Mouse (Mus musculus): ENCODE measurements at regions not wholly inside any gene's neighbourhood (a gene's known extent, or its start where the extent isn't known, plus 50 kb on each side); places are given as distances from the start of the nearest gene placed in this dataset.

DNA sequence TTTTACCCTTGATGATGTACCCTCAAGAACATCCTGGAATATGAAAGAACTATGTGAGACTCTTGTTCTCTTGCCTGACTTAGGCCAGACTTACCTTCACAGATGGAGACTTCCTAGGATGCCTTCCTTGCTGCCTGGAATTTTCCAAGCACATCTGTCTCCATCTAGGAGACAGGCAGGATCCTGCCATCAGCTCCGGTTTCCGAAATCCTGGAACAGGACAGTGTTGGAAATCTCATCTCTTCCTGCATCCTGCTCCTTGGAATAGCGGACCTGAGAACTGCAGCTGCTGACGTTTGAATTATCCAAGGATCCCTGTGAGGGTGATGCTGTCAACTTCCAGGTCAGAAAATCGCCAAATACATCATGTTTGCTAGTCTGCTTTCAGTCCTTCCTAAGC is 77.0 kb upstream of the Irx3 start:
- ATAC-seq (replicated peaks; ENCODE audit: low FRiP score, low TSS enrichment, low read depth) (no peak), DNase-seq (ENCODE audit: low spot score) (no peak)
- H3K4me2 ChIP-seq (ENCODE audit: low read length) = no peak overlapping the region
- H3K4me3 ChIP-seq (ENCODE audit: low read depth, low read length) = no peak overlapping the region
- H3K9me3 ChIP-seq (ENCODE audit: control insufficient read depth, low read length) = no peaks in the 10 kb centered on the region
- H3K36me3 ChIP-seq (ENCODE audit: control insufficient read depth, insufficient read depth, low read length) = no peaks in the 10 kb centered on the region
- 73% methylated on average over 5 of the region's 5 CpGs for WGBS
- H3K4me1 ChIP-seq (replicated peaks; ENCODE audit: control insufficient read depth, insufficient read depth, low read length) = no peaks in the 10 kb centered on the region
- no peak overlapping the region for H3K9ac ChIP-seq (ENCODE audit: low read length)
- H3K27ac ChIP-seq (ENCODE audit: low read depth) = no peak overlapping the region
- H3K27me3 ChIP-seq (replicated peaks; ENCODE audit: control insufficient read depth, insufficient read depth, low read length) = peaks cover 14% of the 10 kb centered on the region

GRCm38 (mm10) chr8:91876161-91876560 is 74.3 kb upstream of the Irx3 start:
- DNase-seq (ENCODE audit: low spot score) = no peak
- Histone ChIP-seq H3K27me3 (replicated peaks; ENCODE audit: control insufficient read depth, insufficient read depth, low read length) (peaks cover 30% of the 10 kb centered on the region), H3K4me1 (replicated peaks; ENCODE audit: control insufficient read depth, insufficient read depth, low read length) (no peaks in the 10 kb centered on the region)

GRCm38 (mm10) chr8:91873232-91873631 is 71.4 kb upstream of the Irx3 start:
- Histone ChIP-seq H3K4me3 (ENCODE audit: low read depth, low read length) (no peak overlapping the region), H3K9ac (ENCODE audit: low read length) (no peak overlapping the region), H3K36me3 (ENCODE audit: control insufficient read depth, insufficient read depth, low read length) (no peaks in the 10 kb centered on the region), H3K27me3 (replicated peaks; ENCODE audit: control insufficient read depth, insufficient read depth, low read length) (peaks cover 31% of the 10 kb centered on the region), H3K9me3 (ENCODE audit: control insufficient read depth, low read length) (no peaks in the 10 kb centered on the region), H3K4me2 (ENCODE audit: low read length) (no peak overlapping the region), H3K27ac (ENCODE audit: low read depth) (no peak overlapping the region), H3K4me1 (replicated peaks; ENCODE audit: control insufficient read depth, insufficient read depth, low read length) (no peaks in the 10 kb centered on the region)
- DNase-seq (ENCODE audit: low spot score) (no peak), ATAC-seq (replicated peaks; ENCODE audit: low FRiP score, low TSS enrichment, low read depth) (no peak)
- 61% methylated on average over 5 of the region's 5 CpGs for WGBS

More at GRCm38 (mm10) chr8:91876161-91876560, 74.3 kb upstream of the Irx3 start:
- Histone ChIP-seq H3K4me3 (ENCODE audit: low read depth, low read length) (no peak overlapping the region), H3K4me2 (ENCODE audit: low read length) (no peak overlapping the region), H3K9me3 (ENCODE audit: control insufficient read depth, low read length) (no peaks in the 10 kb centered on the region), H3K9ac (ENCODE audit: low read length) (no peak overlapping the region), H3K27ac (ENCODE audit: low read depth) (no peak overlapping the region), H3K36me3 (ENCODE audit: control insufficient read depth, insufficient read depth, low read length) (no peaks in the 10 kb centered on the region)
- ATAC-seq (replicated peaks; ENCODE audit: low FRiP score, low TSS enrichment, low read depth) = no peak
- WGBS = 15% methylated on average over 15 of the region's 15 CpGs

GRCm38 (mm10) chr8:91872278-91873115 is 70.6 kb upstream of the Irx3 start:
- DNase-seq (ENCODE audit: low spot score) (peak; percentile 59), ATAC-seq (replicated peaks; ENCODE audit: low FRiP score, low TSS enrichment, low read depth) (no peak)
- 0 out of 2 replicates have a peak overlapping the region, but pooled peaks have one; percentile 3 for H3K4me3 ChIP-seq (ENCODE audit: low read depth, low read length)
- H3K4me2 ChIP-seq (ENCODE audit: low read length) = peak overlapping the region; percentile 39
- WGBS = 11% methylated on average over 29 of the region's 29 CpGs
- no peaks in the 10 kb centered on the region for H3K9me3 ChIP-seq (ENCODE audit: control insufficient read depth, low read length)
- peaks cover 31% of the 10 kb centered on the region for H3K27me3 ChIP-seq (replicated peaks; ENCODE audit: control insufficient read depth, insufficient read depth, low read length)
- no peak overlapping the region for H3K27ac ChIP-seq (ENCODE audit: low read depth)
- H3K9ac ChIP-seq (ENCODE audit: low read length) = no peak overlapping the region
- H3K4me1 ChIP-seq (replicated peaks; ENCODE audit: control insufficient read depth, insufficient read depth, low read length) = no peaks in the 10 kb centered on the region
- no peaks in the 10 kb centered on the region for H3K36me3 ChIP-seq (ENCODE audit: control insufficient read depth, insufficient read depth, low read length)

GRCm38 (mm10) chr8:91867069-91867468 is 65.2 kb upstream of the Irx3 start:
- no peak overlapping the region for H3K9ac ChIP-seq (ENCODE audit: low read length)
- no peaks in the 10 kb centered on the region for H3K9me3 ChIP-seq (ENCODE audit: control insufficient read depth, low read length)
- no peak overlapping the region for H3K4me2 ChIP-seq (ENCODE audit: low read length)
- DNase-seq (ENCODE audit: low spot score) (no peak), ATAC-seq (replicated peaks; ENCODE audit: low FRiP score, low TSS enrichment, low read depth) (no peak)
- WGBS = 27% methylated on average over 7 of the region's 7 CpGs
- no peak overlapping the region for H3K4me3 ChIP-seq (ENCODE audit: low read depth, low read length)
- no peaks in the 10 kb centered on the region for H3K4me1 ChIP-seq (replicated peaks; ENCODE audit: control insufficient read depth, insufficient read depth, low read length)
- H3K27ac ChIP-seq (ENCODE audit: low read depth) = no peak overlapping the region
- no peaks in the 10 kb centered on the region for H3K36me3 ChIP-seq (ENCODE audit: control insufficient read depth, insufficient read depth, low read length)
- H3K27me3 ChIP-seq (replicated peaks; ENCODE audit: control insufficient read depth, insufficient read depth, low read length) = peaks cover 43% of the 10 kb centered on the region

GRCm38 (mm10) chr8:91866076-91866475 is 64.2 kb upstream of the Irx3 start:
- no peak overlapping the region for H3K4me2 ChIP-seq (ENCODE audit: low read length)
- H3K27ac ChIP-seq (ENCODE audit: low read depth) = no peak overlapping the region
- no peaks in the 10 kb centered on the region for H3K4me1 ChIP-seq (replicated peaks; ENCODE audit: control insufficient read depth, insufficient read depth, low read length)
- no peaks in the 10 kb centered on the region for H3K36me3 ChIP-seq (ENCODE audit: control insufficient read depth, insufficient read depth, low read length)
- no peak for ATAC-seq (replicated peaks; ENCODE audit: low FRiP score, low TSS enrichment, low read depth)
- no peak overlapping the region for H3K4me3 ChIP-seq (ENCODE audit: low read depth, low read length)
- no peak for DNase-seq (ENCODE audit: low spot score)
- 58% methylated on average over 7 of the region's 7 CpGs for WGBS
- peaks cover 36% of the 10 kb centered on the region for H3K27me3 ChIP-seq (replicated peaks; ENCODE audit: control insufficient read depth, insufficient read depth, low read length)
- H3K9ac ChIP-seq (ENCODE audit: low read length) = no peak overlapping the region
- no peaks in the 10 kb centered on the region for H3K9me3 ChIP-seq (ENCODE audit: control insufficient read depth, low read length)

GRCm38 (mm10) chr8:91865361-91865760 is 63.5 kb upstream of the Irx3 start:
- no peaks in the 10 kb centered on the region for H3K36me3 ChIP-seq (ENCODE audit: control insufficient read depth, insufficient read depth, low read length)
- no peak overlapping the region for H3K9ac ChIP-seq (ENCODE audit: low read length)
- H3K4me1 ChIP-seq (replicated peaks; ENCODE audit: control insufficient read depth, insufficient read depth, low read length) = no peaks in the 10 kb centered on the region
- H3K4me3 ChIP-seq (ENCODE audit: low read depth, low read length) = no peak overlapping the region
- WGBS = 16% methylated on average over 10 of the region's 10 CpGs
- no peak overlapping the region for H3K27ac ChIP-seq (ENCODE audit: low read depth)
- H3K9me3 ChIP-seq (ENCODE audit: control insufficient read depth, low read length) = no peaks in the 10 kb centered on the region
- DNase-seq (ENCODE audit: low spot score) (no peak), ATAC-seq (replicated peaks; ENCODE audit: low FRiP score, low TSS enrichment, low read depth) (no peak)
- H3K4me2 ChIP-seq (ENCODE audit: low read length) = no peak overlapping the region
- H3K27me3 ChIP-seq (replicated peaks; ENCODE audit: control insufficient read depth, insufficient read depth, low read length) = peaks cover 36% of the 10 kb centered on the region

- Histone ChIP-seq H3K27me3 (replicated peaks; ENCODE audit: control insufficient read depth, insufficient read depth, low read length) (peaks cover 36% of the 10 kb centered on the region), H3K36me3 (ENCODE audit: control insufficient read depth, insufficient read depth, low read length) (no peaks in the 10 kb centered on the region), H3K27ac (ENCODE audit: low read depth) (no peak overlapping the region), H3K4me3 (ENCODE audit: low read depth, low read length) (no peak overlapping the region), H3K4me2 (ENCODE audit: low read length) (no peak overlapping the region), H3K4me1 (replicated peaks; ENCODE audit: control insufficient read depth, insufficient read depth, low read length) (no peaks in the 10 kb centered on the region), H3K9ac (ENCODE audit: low read length) (no peak overlapping the region), H3K9me3 (ENCODE audit: control insufficient read depth, low read length) (no peaks in the 10 kb centered on the region)
- ATAC-seq (replicated peaks; ENCODE audit: low FRiP score, low TSS enrichment, low read depth) (no peak), DNase-seq (ENCODE audit: low spot score) (no peak)
- WGBS = 36% methylated on average over 4 of the region's 4 CpGs
Measured at GRCm38 (mm10) chr8:91863505-91863904, 61.6 kb upstream of the Irx3 start.

DNA sequence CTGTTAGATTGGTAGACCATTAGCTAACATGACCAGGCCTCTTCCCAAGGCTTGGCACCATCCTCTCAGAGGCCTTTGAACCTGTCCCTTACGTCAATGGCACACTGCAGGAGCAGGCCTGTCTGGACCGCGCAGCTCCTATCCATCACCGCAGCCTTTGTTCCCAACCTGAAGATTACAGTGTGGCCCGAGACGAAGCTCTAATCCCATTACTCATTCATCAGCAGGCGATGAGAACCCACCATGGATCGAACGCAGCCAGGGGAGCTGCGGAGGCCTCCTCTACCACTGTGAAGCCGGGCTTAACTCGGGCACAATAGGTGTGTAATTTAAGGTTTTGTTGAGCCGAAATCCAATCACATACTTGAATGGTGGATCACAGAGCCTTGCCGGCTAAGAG is 54.0 kb upstream of the Irx3 start:
- 68% methylated on average over 14 of the region's 14 CpGs for WGBS
- Histone ChIP-seq H3K9ac (ENCODE audit: low read length) (no peak overlapping the region), H3K9me3 (ENCODE audit: control insufficient read depth, low read length) (no peaks in the 10 kb centered on the region), H3K36me3 (ENCODE audit: control insufficient read depth, insufficient read depth, low read length) (no peaks in the 10 kb centered on the region), H3K4me3 (ENCODE audit: low read depth, low read length) (no peak overlapping the region), H3K27me3 (replicated peaks; ENCODE audit: control insufficient read depth, insufficient read depth, low read length) (0 out of 2 replicates have a peak, but pooled peaks cover 2% of the 10 kb centered on the region), H3K4me2 (ENCODE audit: low read length) (no peak overlapping the region), H3K27ac (ENCODE audit: low read depth) (no peak overlapping the region), H3K4me1 (replicated peaks; ENCODE audit: control insufficient read depth, insufficient read depth, low read length) (no peaks in the 10 kb centered on the region)
- DNase-seq (ENCODE audit: low spot score) (no peak), ATAC-seq (replicated peaks; ENCODE audit: low FRiP score, low TSS enrichment, low read depth) (no peak)
